Mouse (Mus musculus): ENCODE measurements around the gene Igdcc3. TPM values are rescaled to one million over a fixed set of nuclear protein-coding genes. Genes with fewer than 3 reads are reported as not detected.

Gene Igdcc3
- 334 and 450 TPM in 2 replicates for polyA plus RNA-seq (2016; fragmentation: Nextera tagmentation; extraction: Ambion mirVana)

- DNase-seq (ENCODE audit: low spot score) = peak; percentile 91
- peaks cover 93% of the 10 kb centered on the region for H3K4me1 ChIP-seq
- WGBS = under 1% methylated on average over 43 of the region's 48 CpGs
- H3K4me3 ChIP-seq = peak within 1 kb of the TSS; percentile 100
- peaks cover 39% of the 10 kb centered on the region for H3K36me3 ChIP-seq
- peak within 1 kb of the TSS; percentile 100 for H3K27ac ChIP-seq (replicated peaks)
- H3K27me3 ChIP-seq (ENCODE audit: low read depth, poor library complexity, severe bottlenecking) = peaks cover 24% of the 10 kb centered on the region
- H3K9me3 ChIP-seq (replicated peaks) = no peaks in the 10 kb centered on the region
Measured at GRCm38 (mm10) chr9:65140936-65141305, at the start of gene Igdcc3. Gene Igdcc3, plus strand, starts transcription at chr9:65141189.

- 67% methylated on average over 6 of the region's 6 CpGs for WGBS
- Histone ChIP-seq H3K4me1 (peaks cover 7% of the 10 kb centered on the region), H3K27me3 (ENCODE audit: low read depth, poor library complexity, severe bottlenecking) (no peaks in the 10 kb centered on the region), H3K36me3 (no peaks in the 10 kb centered on the region), H3K4me3 (no peak overlapping the region), H3K27ac (replicated peaks) (no peak overlapping the region), H3K9me3 (replicated peaks) (no peaks in the 10 kb centered on the region)
- DNase-seq (ENCODE audit: low spot score) = peak; percentile 32
Measured at GRCm38 (mm10) chr9:65094237-65094636, 46.8 kb upstream of the Igdcc3 start.

- Histone ChIP-seq H3K27me3 (ENCODE audit: low read depth, poor library complexity, severe bottlenecking) (peaks cover 14% of the 10 kb centered on the region), H3K27ac (replicated peaks) (peak within 1 kb of the TSS; percentile 95), H3K9me3 (replicated peaks) (peaks cover 8% of the 10 kb centered on the region), H3K4me3 (peak within 1 kb of the TSS; percentile 83), H3K36me3 (no peaks in the 10 kb centered on the region), H3K4me1 (peaks cover 39% of the 10 kb centered on the region)
- WGBS = 4% methylated on average over 76 of the region's 76 CpGs
- DNase-seq (ENCODE audit: low spot score) = peak; percentile 56
Measured at GRCm38 (mm10) chr9:65100991-65101685, 39.9 kb upstream of the Igdcc3 start, which contains the start of gene Igdcc4. Gene Igdcc4, plus strand, starts transcription at chr9:65101486.

- H3K27me3 ChIP-seq (ENCODE audit: low read depth, poor library complexity, severe bottlenecking) = peaks cover 14% of the 10 kb centered on the region
- peaks cover 39% of the 10 kb centered on the region for H3K4me1 ChIP-seq
- peak; percentile 75 for DNase-seq (ENCODE audit: low spot score)
- H3K9me3 ChIP-seq (replicated peaks) = peaks cover 8% of the 10 kb centered on the region
- peak overlapping the region; percentile 95 for H3K27ac ChIP-seq (replicated peaks)
- under 1% methylated on average over 39 of the region's 39 CpGs for WGBS
- H3K36me3 ChIP-seq = no peaks in the 10 kb centered on the region
- peak overlapping the region; percentile 83 for H3K4me3 ChIP-seq
Measured at GRCm38 (mm10) chr9:65101686-65102376, 39.2 kb upstream of the Igdcc3 start.

- Histone ChIP-seq H3K36me3 (no peaks in the 10 kb centered on the region), H3K27ac (replicated peaks) (peak overlapping the region; percentile 95), H3K4me3 (peak overlapping the region; percentile 83), H3K4me1 (peaks cover 39% of the 10 kb centered on the region), H3K27me3 (ENCODE audit: low read depth, poor library complexity, severe bottlenecking) (peaks cover 14% of the 10 kb centered on the region), H3K9me3 (replicated peaks) (peaks cover 8% of the 10 kb centered on the region)
- DNase-seq (ENCODE audit: low spot score) = peak; percentile 82
- under 1% methylated on average over 36 of the region's 36 CpGs for WGBS
Measured at GRCm38 (mm10) chr9:65102377-65103172, 38.4 kb upstream of the Igdcc3 start.

GRCm38 (mm10) chr9:65103173-65103752, 37.7 kb upstream of the Igdcc3 start:
- 23% methylated on average over 8 of the region's 8 CpGs for WGBS
- Histone ChIP-seq H3K4me3 (peak overlapping the region; percentile 83), H3K36me3 (no peaks in the 10 kb centered on the region), H3K4me1 (peaks cover 39% of the 10 kb centered on the region), H3K27ac (replicated peaks) (peak overlapping the region; percentile 95), H3K27me3 (ENCODE audit: low read depth, poor library complexity, severe bottlenecking) (peaks cover 14% of the 10 kb centered on the region), H3K9me3 (replicated peaks) (peaks cover 8% of the 10 kb centered on the region)
- DNase-seq (ENCODE audit: low spot score) = no peak

GRCm38 (mm10) chr9:65106821-65107220, 34.2 kb upstream of the Igdcc3 start:
- Histone ChIP-seq H3K27me3 (ENCODE audit: low read depth, poor library complexity, severe bottlenecking) (peaks cover 14% of the 10 kb centered on the region), H3K4me3 (no peak overlapping the region), H3K9me3 (replicated peaks) (no peaks in the 10 kb centered on the region), H3K36me3 (no peaks in the 10 kb centered on the region), H3K27ac (replicated peaks) (no peak overlapping the region; the same call in 1 of the 2 replicates), H3K4me1 (peaks cover 53% of the 10 kb centered on the region)
- DNase-seq (ENCODE audit: low spot score) = no peak
- 89% methylated on average over 4 of the region's 4 CpGs for WGBS

- WGBS = 83% methylated on average over 1 of the region's 1 CpGs
- Histone ChIP-seq H3K27me3 (ENCODE audit: low read depth, poor library complexity, severe bottlenecking) (peaks cover 12% of the 10 kb centered on the region), H3K4me1 (peaks cover 42% of the 10 kb centered on the region), H3K9me3 (replicated peaks) (no peaks in the 10 kb centered on the region), H3K4me3 (no peak overlapping the region), H3K27ac (replicated peaks) (no peak overlapping the region; the same call in 1 of the 2 replicates), H3K36me3 (no peaks in the 10 kb centered on the region)
- no peak for DNase-seq (ENCODE audit: low spot score)
Measured at GRCm38 (mm10) chr9:65107893-65108292, 33.1 kb upstream of the Igdcc3 start.

GRCm38 (mm10) chr9:65109132-65110072, 31.6 kb upstream of the Igdcc3 start:
- Histone ChIP-seq H3K27ac (replicated peaks) (peak overlapping the region; percentile 92), H3K4me1 (peaks cover 30% of the 10 kb centered on the region), H3K27me3 (ENCODE audit: low read depth, poor library complexity, severe bottlenecking) (no peaks in the 10 kb centered on the region), H3K36me3 (peaks cover 7% of the 10 kb centered on the region), H3K9me3 (replicated peaks) (no peaks in the 10 kb centered on the region), H3K4me3 (peak overlapping the region; percentile 39)
- 6% methylated on average over 24 of the region's 24 CpGs for WGBS
- DNase-seq (ENCODE audit: low spot score) = peak; percentile 84

- Histone ChIP-seq H3K27ac (replicated peaks) (no peak overlapping the region), H3K4me3 (no peak overlapping the region), H3K27me3 (ENCODE audit: low read depth, poor library complexity, severe bottlenecking) (no peaks in the 10 kb centered on the region), H3K4me1 (peaks cover 25% of the 10 kb centered on the region), H3K9me3 (replicated peaks) (no peaks in the 10 kb centered on the region), H3K36me3 (peaks cover 15% of the 10 kb centered on the region)
- DNase-seq (ENCODE audit: low spot score) = no peak
- WGBS = 88% methylated on average over 5 of the region's 5 CpGs
Measured at GRCm38 (mm10) chr9:65111698-65112097, 29.3 kb upstream of the Igdcc3 start.

- WGBS = 93% methylated on average over 2 of the region's 2 CpGs
- H3K27me3 ChIP-seq (ENCODE audit: low read depth, poor library complexity, severe bottlenecking) = no peaks in the 10 kb centered on the region
- no peak overlapping the region for H3K4me3 ChIP-seq
- peak overlapping the region; percentile 63 for H3K27ac ChIP-seq (replicated peaks)
- H3K4me1 ChIP-seq = peaks cover 21% of the 10 kb centered on the region
- H3K36me3 ChIP-seq = peaks cover 24% of the 10 kb centered on the region
- no peaks in the 10 kb centered on the region for H3K9me3 ChIP-seq (replicated peaks)
- DNase-seq (ENCODE audit: low spot score) = no peak
Measured at GRCm38 (mm10) chr9:65113694-65114093, 27.3 kb upstream of the Igdcc3 start.
